Mouse (Mus musculus): Measurements from ENCODE around the gene Rcor3.

DNA sequence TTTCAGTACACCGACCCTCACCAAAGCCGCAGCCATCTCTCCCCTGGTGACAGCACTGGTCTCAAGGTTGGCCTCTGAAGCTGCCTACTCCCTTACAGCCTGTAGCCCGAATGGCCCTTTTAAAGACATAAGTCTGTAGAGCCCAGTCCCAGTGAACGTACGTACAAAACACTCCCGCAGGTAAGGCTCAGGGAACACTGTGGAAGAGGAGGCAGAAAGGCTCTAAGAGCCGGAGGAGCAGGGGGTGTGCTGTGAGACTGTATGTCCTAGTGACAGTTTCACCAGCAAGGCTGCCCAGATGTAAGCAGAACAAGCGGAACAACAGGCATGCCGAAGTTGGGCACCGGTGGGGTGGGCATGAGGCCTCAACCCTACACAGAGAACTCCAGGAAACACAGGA is 52.6 kb downstream of the Rcor3 start:
- TF ChIP-seq POLR2A (IDR thresholded peaks at IDR 0.05; ENCODE audit: low read depth, low read length): no peak
- TF ChIP-seq BHLHE40 (IDR thresholded peaks at IDR 0.05; ENCODE audit: low read depth, low read length): no peak

Data from CH12.LX (cell line).